Mouse (Mus musculus) adrenal gland, adult (tissue): ENCODE measurements at regions not wholly inside any gene's neighbourhood (a gene's known extent, or its start where the extent isn't known, plus 50 kb on each side); places are given as distances from the start of the nearest gene placed in this dataset.
"Not testable (repeated sequence)": the region's sequence is repeated elsewhere in the genome, so short reads cannot be mapped to it uniquely, and the experiment has no call there.

Experiments
- DNase-seq, 2 experiments: peaks; one replicate each; pipeline ENCODE4 v3.0.0; 2022 to 2023; ENCODE audit warnings: low spot score in 1 of 2; ENCODE audit not compliant: inconsistent age in 2 of 2

GRCm38 (mm10) chr4:31205332-31205970 lies 758.4 kb upstream of the Map3k7 start:
- DNase-seq: no peak

GRCm38 (mm10) chr4:31225741-31226140 lies 738.2 kb upstream of the Map3k7 start:
- no peak for DNase-seq

- no peak for DNase-seq
Observed at GRCm38 (mm10) chr4:31268825-31269495, 694.9 kb upstream of the Map3k7 start.

- DNase-seq: no peak
Observed at GRCm38 (mm10) chr4:31274131-31274530, 689.8 kb upstream of the Map3k7 start.

- DNase-seq: no peak
Observed at GRCm38 (mm10) chr4:31290301-31290975, 673.5 kb upstream of the Map3k7 start.

- no peak for DNase-seq
Observed at GRCm38 (mm10) chr4:31293752-31294151, 670.1 kb upstream of the Map3k7 start.

GRCm38 (mm10) chr4:31297848-31298247 lies 666.0 kb upstream of the Map3k7 start:
- DNase-seq: no peak

GRCm38 (mm10) chr4:31319269-31319668 lies 644.6 kb upstream of the Map3k7 start:
- DNase-seq: no peak

- DNase-seq: no peak
Observed at GRCm38 (mm10) chr4:31320734-31321507, 643.0 kb upstream of the Map3k7 start.

GRCm38 (mm10) chr4:31323816-31324215 lies 640.1 kb upstream of the Map3k7 start:
- DNase-seq: peak in 1 of 2 experiments; percentile 71

- DNase-seq: no peak
Observed at GRCm38 (mm10) chr4:31328798-31329197, 635.1 kb upstream of the Map3k7 start.

- DNase-seq: no peak
Observed at GRCm38 (mm10) chr4:31331053-31331452, 632.8 kb upstream of the Map3k7 start.

GRCm38 (mm10) chr4:31335686-31336085 lies 628.2 kb upstream of the Map3k7 start:
- DNase-seq: no peak

GRCm38 (mm10) chr4:31337980-31338379 lies 625.9 kb upstream of the Map3k7 start:
- no peak for DNase-seq

- peak in 1 of 2 experiments; percentile 41 for DNase-seq
Observed at GRCm38 (mm10) chr4:31343312-31344248, 620.3 kb upstream of the Map3k7 start.

GRCm38 (mm10) chr4:31354046-31354445 lies 609.9 kb upstream of the Map3k7 start:
- not testable (repeated sequence) for DNase-seq

GRCm38 (mm10) chr4:31354953-31355352 lies 608.9 kb upstream of the Map3k7 start:
- no peak for DNase-seq

GRCm38 (mm10) chr4:31366172-31366571 lies 597.7 kb upstream of the Map3k7 start:
- DNase-seq: no peak

- peak; percentile 28 to 76 for DNase-seq
Observed at GRCm38 (mm10) chr4:31367031-31367430, 596.9 kb upstream of the Map3k7 start.

GRCm38 (mm10) chr4:31370062-31370461 lies 593.8 kb upstream of the Map3k7 start:
- no peak for DNase-seq
